In the genomic region with DNA sequence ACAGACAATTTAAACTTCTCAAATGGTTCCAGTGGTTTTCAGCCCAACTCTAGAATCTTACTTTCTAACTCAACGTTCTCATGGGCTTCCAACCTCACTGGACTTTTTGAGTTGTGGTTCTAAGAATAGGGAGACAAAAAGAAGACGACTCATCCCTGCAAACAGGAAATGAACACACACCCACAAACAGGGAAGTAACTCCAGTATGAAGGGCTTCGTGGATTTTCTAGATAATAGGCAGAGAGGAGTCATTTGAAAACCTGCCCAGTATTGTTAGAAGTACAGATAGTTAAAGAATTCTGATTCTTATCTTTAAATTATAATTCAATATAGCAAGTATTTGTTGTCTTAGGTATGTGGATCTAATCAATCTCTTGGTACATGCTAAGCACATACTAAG, we compare ENCODE assay signal across 29 mouse cellular contexts. TPM values are rescaled to one million over a fixed set of nuclear protein-coding genes. Genes with fewer than 3 reads are reported as not detected.
A peak's percentile ranks its signal among the peaks of the same experiment; 100 is the strongest.
DNase-seq lines count a peak whose midpoint lies in the region; ATAC-seq lines count a peak whose summit lies in the region.
"Had no signal": no experiment of that assay in that cellular context is flagged by ENCODE, and none has a peak within 500 bp of the region (broad histone marks: within the 10 kb centered on the region; RNA-seq: fewer than 3 reads in every experiment).

No protein-coding gene starts in this region.

- peaks cover 88% of the 10 kb centered on the region for H3K79me2 ChIP-seq in macrophage (ENCODE audit: inconsistent target)

- no peaks in the 10 kb centered on the region for H3K27me3 ChIP-seq in liver, embryonic 15.5 days
- no peaks in the 10 kb centered on the region for H3K27me3 ChIP-seq in limb, embryonic 10.5 days (ENCODE audit: low read depth, poor library complexity, severe bottlenecking)
- H3K27me3 ChIP-seq: CH12.LX; embryonic facial prominence, embryonic 15.5 days; forebrain, embryonic 12.5 days; hindbrain, embryonic 13.5 days; limb, embryonic 13.5 days; stomach, embryonic 15.5 days had no signal

- DNase-seq in liver (no peak), 3T3-L1 (ENCODE audit: low read depth, low spot score) (peak; percentile 41), MEL-GATA-1-ER (ENCODE audit: extremely low read depth, low read depth) (peak; percentile 55)
- DNase-seq in limb, embryonic 10.5 days (ENCODE audit: low spot score) = no peak
- DNase-seq in kidney, postnatal 36 days = no peak
- DNase-seq in spleen, postnatal 4 days (ENCODE audit: low spot score in 2 of 2) = no peak
- DNase-seq: adrenal gland, postnatal 14 days; cerebellum, adult 18-20 months; cerebellum, postnatal 10 days; forebrain, postnatal 0 days; heart, postnatal 4 days; kidney, adult 8-10 months; layer of hippocampus, adult 9-11 months; midbrain, embryonic 14.5 days had no signal

- H3K36me3 ChIP-seq in liver, embryonic 15.5 days (replicated peaks) = no peaks in the 10 kb centered on the region
- H3K36me3 ChIP-seq in macrophage (ENCODE audit: inconsistent target) = peaks cover 34% of the 10 kb centered on the region; the same call in 1 of the 2 replicates
- H3K36me3 ChIP-seq in limb, embryonic 10.5 days = no peaks in the 10 kb centered on the region
- H3K36me3 ChIP-seq: embryonic facial prominence, embryonic 10.5 days; embryonic facial prominence, embryonic 15.5 days; forebrain, embryonic 12.5 days; heart, embryonic 10.5 days; hindbrain, embryonic 13.5 days; limb, embryonic 13.5 days; stomach, embryonic 15.5 days had no signal

- peak overlapping the region; percentile 24; the same call in 1 of the 2 replicates for H3K27ac ChIP-seq in liver, embryonic 15.5 days (replicated peaks)
- H3K27ac ChIP-seq in macrophage = peak overlapping the region; percentile 87
- no peak overlapping the region for H3K27ac ChIP-seq in limb, embryonic 10.5 days
- H3K27ac ChIP-seq: embryonic facial prominence, embryonic 10.5 days; embryonic facial prominence, embryonic 15.5 days; forebrain, embryonic 12.5 days; heart, embryonic 10.5 days; hindbrain, embryonic 13.5 days; kidney, postnatal 0 days; left cerebral cortex, adult 2 months; limb, embryonic 13.5 days; liver, embryonic 14.5 days; stomach, embryonic 15.5 days had no signal

- H3K4me2 ChIP-seq in liver, embryonic 15.5 days = no peak overlapping the region
- H3K4me2 ChIP-seq: embryonic facial prominence, embryonic 15.5 days; forebrain, embryonic 12.5 days; hindbrain, embryonic 13.5 days; limb, embryonic 13.5 days; stomach, embryonic 15.5 days had no signal

- H3K4me1 ChIP-seq in liver, embryonic 15.5 days (replicated peaks) = peaks cover 11% of the 10 kb centered on the region
- H3K4me1 ChIP-seq in limb, embryonic 10.5 days = peaks cover 19% of the 10 kb centered on the region
- H3K4me1 ChIP-seq: embryonic facial prominence, embryonic 15.5 days; stomach, embryonic 15.5 days had no signal

- H3K9ac ChIP-seq in liver, embryonic 15.5 days = no peak overlapping the region
- H3K9ac ChIP-seq: embryonic facial prominence, embryonic 15.5 days; forebrain, embryonic 12.5 days; forebrain, postnatal 0 days; hindbrain, embryonic 13.5 days; limb, embryonic 13.5 days; liver, embryonic 14.5 days; stomach, embryonic 15.5 days had no signal

- no peak for ATAC-seq in liver, embryonic 15.5 days (ENCODE audit: insufficient read depth)
- ATAC-seq: forebrain, postnatal 0 days; intestine, embryonic 16.5 days; lung, postnatal 0 days had no signal

- whole genome bisulfite sequencing in liver, embryonic 15.5 days (ENCODE audit: insufficient replicate concordance) = 10% methylated on average over 3 of the region's 3 CpGs
- WGBS in macrophage (ENCODE audit: missing documents) = 6% methylated on average over 3 of the region's 3 CpGs
- 88% methylated on average over 3 of the region's 3 CpGs for WGBS in limb, embryonic 10.5 days

- no peaks in the 10 kb centered on the region for H3K9me3 ChIP-seq in liver, embryonic 15.5 days (replicated peaks)
- H3K9me3 ChIP-seq in limb, embryonic 10.5 days (replicated peaks) = no peaks in the 10 kb centered on the region
- H3K9me3 ChIP-seq: embryonic facial prominence, embryonic 10.5 days; embryonic facial prominence, embryonic 15.5 days; forebrain, embryonic 12.5 days; heart, embryonic 10.5 days; hindbrain, embryonic 13.5 days; limb, embryonic 13.5 days; stomach, embryonic 15.5 days had no signal

- H3K4me3 ChIP-seq in liver, embryonic 15.5 days (replicated peaks) = no peak overlapping the region
- no peak overlapping the region for H3K4me3 ChIP-seq in macrophage (ENCODE audit: inconsistent target)
- no peak overlapping the region for H3K4me3 ChIP-seq in limb, embryonic 10.5 days
- H3K4me3 ChIP-seq: embryonic facial prominence, embryonic 10.5 days; embryonic facial prominence, embryonic 15.5 days; forebrain, embryonic 12.5 days; heart, embryonic 10.5 days; hindbrain, embryonic 13.5 days; left cerebral cortex, adult 2 months; limb, embryonic 13.5 days; stomach, embryonic 15.5 days had no signal

RNA-seq across cellular contexts. Expression of a gene that starts 47.6 kb away (rescaled TPM):
- polyA plus RNA-seq in liver, embryonic 15.5 days (2015; fragmentation: Nextera tagmentation; extraction: Ambion mirVana) = 3.5 and 5.3 TPM in 2 replicates
- 100 to 1,000 TPM in 25 of 26 experiments, 10 to 100 TPM in 1; 90.4 to 656 (median 263) TPM for total RNA-seq in macrophage (2018; cell fraction: chromatin; rRNA removed)
- 10 to 100 TPM; 26.8 to 77.1 (median 51.1) TPM for total RNA-seq in macrophage (2018; cell fraction: cytosol; rRNA removed)
- total RNA-seq in macrophage (2018; cell fraction: nucleus; rRNA removed) = 100 to 1,000 TPM in 13 of 26 experiments, 10 to 100 TPM in 13; 37.0 to 278 (median 131) TPM
- polyA plus RNA-seq in macrophage (2018) = 53.1 to 81.3 TPM (median 56.1 TPM) in 3 replicates
- 2.8 and 3.1 TPM in 2 replicates for polyA plus RNA-seq in limb, embryonic 10.5 days (2016; fragmentation: Nextera tagmentation; extraction: Ambion mirVana)

Comparison
In these comparisons a context has a peak if more than half of its experiments do, and no peak if none do; other contexts are left out.
1. DNase-seq: peak in 3T3-L1 (single experiment) and MEL-GATA-1-ER (single experiment); none in liver (single experiment), limb, embryonic 10.5 days (single experiment), kidney, postnatal 36 days (0 of 2) and spleen, postnatal 4 days (0 of 2).